Mouse (Mus musculus): ENCODE measurements around the gene Cxcr5.

- no peak for TF ChIP-seq POLR2A (IDR thresholded peaks at IDR 0.05; ENCODE audit: insufficient read depth, low read length)
- TF ChIP-seq CTCF (IDR thresholded peaks at IDR 0.05; ENCODE audit: low read depth, low read length), result peak; percentile 88
- TF ChIP-seq EP300 (IDR thresholded peaks at IDR 0.05; ENCODE audit: insufficient read depth, low read depth, low read length), result 0 out of 2 replicates have a peak, but pooled peaks have one; percentile 3
Observed at GRCm38 (mm10) chr9:44502006-44502405, 59.7 kb downstream of the Cxcr5 start.
